Comparison of ENCODE assay signal across 27 mouse cellular contexts in the genomic region with DNA sequence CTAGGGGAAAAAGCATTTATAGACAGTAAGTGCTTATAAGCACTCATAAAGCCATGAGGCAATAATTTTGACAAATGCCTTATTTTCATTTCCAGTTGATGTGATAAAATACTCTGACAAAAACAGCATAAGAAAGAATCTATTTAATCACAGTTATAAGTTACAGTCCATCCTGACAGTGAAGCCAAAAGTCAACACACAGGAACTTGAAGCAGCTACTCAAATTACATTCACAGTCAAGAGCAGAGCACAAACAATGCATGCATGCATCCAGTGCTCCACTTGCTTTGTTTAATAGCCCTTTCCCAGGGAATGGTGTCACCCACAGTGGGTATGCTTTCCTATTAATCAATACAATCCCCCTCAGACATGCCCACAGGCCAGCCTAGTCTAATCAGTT.
DNase-seq lines count a peak whose midpoint lies in the region; ATAC-seq lines count a peak whose summit lies in the region.
"Had no signal": no experiment of that assay in that cellular context is flagged by ENCODE, and none has a peak within 500 bp of the region (broad histone marks: within the 10 kb centered on the region; RNA-seq: fewer than 3 reads in every experiment).

No protein-coding gene starts in this region.

- H3K27me3 ChIP-seq in kidney, embryonic 16.5 days (ENCODE audit: insufficient read depth, low read length) = no peaks in the 10 kb centered on the region
- H3K27me3 ChIP-seq in midbrain, embryonic 15.5 days (replicated peaks) = no peaks in the 10 kb centered on the region
- H3K27me3 ChIP-seq: CH12.LX; embryonic facial prominence, embryonic 13.5 days; embryonic facial prominence, embryonic 15.5 days; forebrain, embryonic 13.5 days; forebrain, embryonic 15.5 days had no signal

- H3K4me2 ChIP-seq in kidney, embryonic 16.5 days (replicated peaks; ENCODE audit: low read depth, low read length) = no peak overlapping the region
- no peak overlapping the region for H3K4me2 ChIP-seq in midbrain, embryonic 15.5 days
- H3K4me2 ChIP-seq: embryonic facial prominence, embryonic 13.5 days; embryonic facial prominence, embryonic 15.5 days; forebrain, embryonic 13.5 days; forebrain, embryonic 15.5 days had no signal

- peak; percentile 52 for DNase-seq in heart, adult 11 months
- DNase-seq in heart, adult 18-20 months = no peak
- DNase-seq in kidney, adult 8-10 months = no peak
- DNase-seq in 3T3-L1 (ENCODE audit: low read depth, low spot score) (peak; percentile 63), NIH3T3 (ENCODE audit: low read depth) (peak; percentile 40)
- no peak for DNase-seq in retina, postnatal 1 day
- DNase-seq: adrenal gland, adult 2 months; adrenal gland, postnatal 10 days; adrenal gland, postnatal 25 days; B cell, adult 2 months; cerebellum, adult 11 months; cerebellum, adult 18-20 months; cerebellum, adult 8-10 months; cerebellum, adult 9-11 months; cerebellum, postnatal 14 days; cerebellum, postnatal 36 days; embryo, embryonic 11 days; forebrain, postnatal 0 days had no signal

- no peak; the same call in 1 of the 2 replicates for ATAC-seq in kidney, embryonic 16.5 days (ENCODE audit: low FRiP score, low TSS enrichment)
- ATAC-seq in midbrain, embryonic 15.5 days (replicated peaks) = no peak
- ATAC-seq: CD4-positive, CD25-positive, alpha-beta regulatory T cell, adult 4 months; forebrain, embryonic 13.5 days; forebrain, embryonic 15.5 days; forebrain, postnatal 0 days had no signal

- H3K36me3 ChIP-seq in kidney, embryonic 16.5 days (ENCODE audit: insufficient read depth, low read length) = no peaks in the 10 kb centered on the region
- no peaks in the 10 kb centered on the region for H3K36me3 ChIP-seq in midbrain, embryonic 15.5 days (replicated peaks)
- H3K36me3 ChIP-seq: embryonic facial prominence, embryonic 15.5 days had no signal

- H3K27ac ChIP-seq in kidney, embryonic 16.5 days (ENCODE audit: low read length) = peak overlapping the region; percentile 48; the same call in 1 of the 2 replicates
- no peak overlapping the region for H3K27ac ChIP-seq in midbrain, embryonic 15.5 days
- H3K27ac ChIP-seq: embryonic facial prominence, embryonic 13.5 days; embryonic facial prominence, embryonic 15.5 days; forebrain, embryonic 13.5 days; forebrain, embryonic 15.5 days had no signal

- H3K9me3 ChIP-seq in kidney, embryonic 16.5 days (ENCODE audit: low read length) = no peaks in the 10 kb centered on the region
- H3K9me3 ChIP-seq in midbrain, embryonic 15.5 days = no peaks in the 10 kb centered on the region
- H3K9me3 ChIP-seq: embryonic facial prominence, embryonic 13.5 days; embryonic facial prominence, embryonic 15.5 days; forebrain, embryonic 13.5 days; forebrain, embryonic 15.5 days; G1E had no signal

- no peak overlapping the region for H3K9ac ChIP-seq in kidney, embryonic 16.5 days (replicated peaks; ENCODE audit: low read length)
- H3K9ac ChIP-seq in midbrain, embryonic 15.5 days = no peak overlapping the region
- H3K9ac ChIP-seq: embryonic facial prominence, embryonic 13.5 days; embryonic facial prominence, embryonic 15.5 days; forebrain, embryonic 13.5 days; forebrain, embryonic 15.5 days; forebrain, postnatal 0 days had no signal

- H3K4me1 ChIP-seq in kidney, embryonic 16.5 days (ENCODE audit: insufficient read depth, low read length) = no peaks in the 10 kb centered on the region
- no peaks in the 10 kb centered on the region for H3K4me1 ChIP-seq in midbrain, embryonic 15.5 days
- H3K4me1 ChIP-seq: embryonic facial prominence, embryonic 13.5 days; embryonic facial prominence, embryonic 15.5 days; forebrain, embryonic 13.5 days; forebrain, embryonic 15.5 days had no signal

- no peak overlapping the region for H3K4me3 ChIP-seq in kidney, embryonic 16.5 days (ENCODE audit: low read length)
- no peak overlapping the region for H3K4me3 ChIP-seq in midbrain, embryonic 15.5 days
- H3K4me3 ChIP-seq: embryonic facial prominence, embryonic 13.5 days; embryonic facial prominence, embryonic 15.5 days; forebrain, embryonic 13.5 days; forebrain, embryonic 15.5 days had no signal

Comparison
In these comparisons a context has a peak if more than half of its experiments do, and no peak if none do; other contexts are left out.
1. DNase-seq: peak in heart, adult 11 months (single experiment), 3T3-L1 (single experiment) and NIH3T3 (single experiment); none in heart, adult 18-20 months (0 of 2), kidney, adult 8-10 months (0 of 2) and retina, postnatal 1 day (single experiment).